Mouse (Mus musculus) cerebellum, adult 9-10 months (tissue): ENCODE measurements around the gene Ermp1.
A peak's percentile ranks its signal among the peaks of the same experiment; 100 is the strongest.

ENCODE experiments used
- DNase-seq: peaks from one replicate; pipeline ENCODE4 v3.0.0; 2022

Ermp1 gene

GRCm38 (mm10) chr19:29647651-29648549, at the start of gene Ermp1:
Gene Ermp1, minus strand, starts transcription at chr19:29648415.
- DNase-seq, result peak; percentile 98

DNA sequence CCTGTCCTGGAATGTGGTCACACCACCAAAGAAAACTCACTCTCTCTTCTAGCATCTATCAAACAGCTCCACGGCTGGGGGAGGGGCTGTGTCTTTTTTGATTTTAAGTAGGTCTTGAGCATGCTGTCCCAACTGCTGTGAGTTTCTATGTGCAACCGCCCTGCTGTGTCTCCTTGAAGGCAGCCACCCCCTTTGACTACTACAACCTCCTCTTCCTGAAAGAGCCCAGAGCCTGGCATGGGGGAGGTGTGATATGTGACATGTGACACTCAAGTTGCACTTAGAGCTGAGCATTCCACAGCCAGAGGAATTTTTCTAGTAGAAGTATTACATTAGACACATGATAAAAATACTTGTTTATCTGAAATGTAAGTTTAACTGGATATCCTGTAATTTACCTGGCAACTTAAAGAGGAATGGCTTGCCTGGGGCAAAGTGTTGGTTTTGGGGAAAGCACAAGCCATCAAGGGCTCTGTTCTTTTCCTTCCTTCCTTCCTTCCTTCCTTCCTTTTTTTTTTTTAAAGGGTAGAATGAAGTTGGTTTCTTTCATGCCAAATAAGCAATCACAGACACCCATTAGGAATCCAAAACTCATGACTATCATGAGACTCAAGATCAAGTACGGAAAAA, 49.1 kb upstream of the Ermp1 start, which contains the start of gene Mlana:
Gene Mlana (plus strand): TSS at position 580 of the 630 bp plus-strand sequence.
- no peak for DNase-seq

- DNase-seq, result no peak
Observed at GRCm38 (mm10) chr19:29696840-29697239, 48.6 kb upstream of the Ermp1 start.

- DNase-seq, result no peak
Observed at GRCm38 (mm10) chr19:29696309-29696708, 48.1 kb upstream of the Ermp1 start.

DNA sequence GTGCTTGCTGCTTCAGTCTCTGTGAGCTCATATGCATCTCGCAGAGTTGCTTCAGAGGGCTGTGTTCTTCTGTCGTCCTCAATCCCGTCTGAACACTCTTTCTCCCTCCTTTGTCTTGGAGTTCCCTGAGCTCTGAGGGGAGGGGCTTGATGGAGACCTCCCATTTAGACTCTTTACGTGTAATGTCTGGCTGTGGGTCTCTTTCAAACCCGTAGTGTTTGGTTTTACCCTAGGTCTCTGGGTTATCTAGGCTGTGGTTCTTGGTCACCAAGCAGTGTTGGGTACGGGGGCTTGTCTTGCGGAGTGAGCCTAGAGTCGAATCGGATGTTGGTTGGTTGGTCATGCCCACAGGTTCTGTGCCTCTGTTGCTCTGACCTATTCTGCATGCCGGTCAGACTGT, 46.9 kb upstream of the Ermp1 start:
- no peak for DNase-seq

DNA sequence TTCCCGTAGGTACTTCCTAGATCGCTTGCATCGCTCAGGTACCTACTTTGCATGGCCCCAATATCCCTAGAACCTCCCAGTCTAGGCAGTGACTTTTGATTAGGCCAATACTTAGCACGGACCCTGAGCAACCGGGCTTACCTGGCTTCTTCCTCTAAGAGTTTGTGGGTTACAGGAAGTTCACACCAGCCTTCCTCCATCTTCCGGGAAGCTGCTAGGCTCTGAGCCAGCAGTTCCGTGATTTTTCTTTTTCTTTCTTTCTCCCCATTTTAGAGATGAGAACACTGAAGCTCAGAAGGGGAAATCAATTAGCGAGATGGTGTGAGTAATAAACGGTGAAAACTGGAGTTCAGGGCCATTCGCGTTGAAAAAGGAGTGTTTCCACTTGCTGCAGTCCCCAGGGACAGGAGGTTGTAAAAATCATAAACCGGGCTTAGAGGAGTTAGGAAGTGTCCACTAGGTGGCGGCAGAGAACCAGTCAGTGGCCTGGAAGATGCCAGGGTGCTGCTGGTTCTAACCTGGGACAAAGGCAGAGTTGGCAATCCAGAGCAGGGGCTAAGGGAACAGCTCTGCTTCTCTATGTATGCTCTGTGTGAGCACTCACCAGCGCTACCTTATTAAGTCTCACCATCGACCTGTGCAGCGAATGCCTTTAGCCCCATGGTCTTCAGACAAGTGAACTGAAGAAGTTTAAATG, 35.8 kb upstream of the Ermp1 start:
- peak; percentile 84 for DNase-seq

GRCm38 (mm10) chr19:29680182-29681152, 32.3 kb upstream of the Ermp1 start:
- DNase-seq, result no peak

DNA sequence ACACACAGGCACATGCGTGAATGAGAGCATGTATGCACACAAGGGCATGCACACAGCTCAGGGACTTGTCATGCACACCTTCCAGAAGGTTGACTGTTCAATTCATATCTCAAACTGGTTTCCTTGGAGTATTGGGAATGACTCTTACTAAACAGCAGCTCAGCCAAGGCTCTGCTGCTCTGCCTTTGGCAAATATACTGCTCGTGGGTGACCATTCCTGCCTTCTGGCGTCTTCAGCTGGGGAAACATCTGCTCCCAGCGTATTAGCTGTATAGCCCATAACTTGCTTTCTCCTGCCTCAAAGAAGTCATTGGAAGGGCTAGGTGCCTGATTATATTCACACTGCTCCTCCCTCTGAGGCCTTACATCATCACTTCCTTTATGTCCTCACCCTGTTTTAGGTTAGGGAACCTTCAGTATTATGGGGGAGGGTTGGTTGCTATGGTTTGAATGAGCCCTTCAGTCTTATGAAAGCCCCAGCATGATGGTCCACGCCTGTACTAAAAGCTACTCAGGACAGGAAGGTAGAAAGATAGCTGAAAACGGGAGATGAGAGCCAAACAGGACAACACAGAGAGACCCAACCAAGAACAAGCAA, 30.1 kb upstream of the Ermp1 start:
- no peak for DNase-seq

DNA sequence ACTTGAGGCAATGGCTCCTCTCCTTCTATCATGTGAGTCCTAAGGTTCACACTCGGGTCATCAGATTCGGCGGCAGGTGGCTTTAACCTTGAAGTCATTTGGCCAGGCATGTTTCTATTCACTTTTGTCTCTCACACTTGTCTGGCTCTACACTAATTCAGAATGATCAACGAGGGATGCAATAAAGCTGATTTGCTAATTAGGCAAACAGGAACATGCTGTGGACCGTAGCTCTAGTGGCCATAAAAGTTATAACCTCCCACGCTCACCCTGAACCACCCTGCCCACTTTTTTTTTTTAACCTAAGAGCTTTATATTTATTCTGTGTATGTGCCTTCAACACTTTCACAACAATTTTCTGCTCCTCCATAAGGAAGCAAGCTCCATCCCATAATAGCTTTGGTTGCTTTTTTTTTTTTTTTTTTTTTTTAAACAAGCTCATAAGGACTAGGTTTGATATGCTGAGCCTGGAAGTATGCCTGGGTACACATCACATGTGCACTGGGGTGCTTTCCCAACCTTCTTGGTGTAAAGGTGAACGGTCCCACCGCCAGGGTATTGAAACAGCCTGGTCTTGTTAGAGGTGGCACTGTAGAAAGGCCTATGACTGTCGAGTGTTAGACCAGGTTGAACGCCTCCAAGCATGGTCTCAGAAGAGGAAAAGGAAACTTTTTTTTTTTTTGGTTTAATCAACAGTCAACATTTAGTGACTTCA, 28.4 kb upstream of the Ermp1 start:
- no peak for DNase-seq

GRCm38 (mm10) chr19:29675562-29676078, 27.4 kb upstream of the Ermp1 start:
- DNase-seq, result no peak

DNA sequence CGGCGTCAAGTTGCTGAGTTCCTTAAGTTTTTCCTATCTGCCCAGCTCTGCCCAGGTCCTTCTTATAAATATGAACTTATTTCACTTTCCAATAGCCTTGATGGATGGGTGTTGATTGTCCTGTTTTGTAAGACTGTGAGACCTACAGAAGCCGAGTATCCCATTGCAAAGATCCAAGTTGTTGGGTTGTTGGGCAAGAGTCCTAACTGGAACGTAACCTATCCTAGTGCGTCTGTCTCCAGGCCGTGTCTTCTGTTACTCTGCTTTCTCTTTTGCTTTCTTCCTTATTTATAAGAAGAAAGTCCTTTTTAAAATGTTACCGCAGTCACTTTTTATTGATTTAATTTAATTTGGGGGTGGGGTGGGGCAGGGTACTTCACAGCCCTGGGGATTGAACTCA, 26.7 kb upstream of the Ermp1 start:
- DNase-seq, result no peak

DNA sequence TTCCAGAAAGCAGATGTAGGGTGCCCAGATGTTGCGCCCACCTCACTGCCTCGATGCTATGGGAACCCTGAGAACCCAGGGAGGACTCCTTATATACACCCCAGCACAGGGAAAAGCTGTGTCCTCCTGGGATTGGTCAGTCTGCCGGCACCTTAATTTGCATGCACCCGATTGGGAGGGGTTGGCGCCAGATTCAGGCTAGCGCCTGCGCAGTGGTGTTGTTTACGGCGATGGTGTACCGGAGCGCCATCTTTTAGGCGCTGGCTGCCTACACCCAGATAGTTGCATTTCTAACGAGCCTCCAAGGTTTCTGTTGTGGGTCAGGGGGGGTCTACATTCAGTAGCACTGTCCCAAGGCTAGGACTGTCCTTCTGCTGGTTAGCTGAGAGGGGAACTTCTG, 24.4 kb upstream of the Ermp1 start:
- DNase-seq, result no peak

DNA sequence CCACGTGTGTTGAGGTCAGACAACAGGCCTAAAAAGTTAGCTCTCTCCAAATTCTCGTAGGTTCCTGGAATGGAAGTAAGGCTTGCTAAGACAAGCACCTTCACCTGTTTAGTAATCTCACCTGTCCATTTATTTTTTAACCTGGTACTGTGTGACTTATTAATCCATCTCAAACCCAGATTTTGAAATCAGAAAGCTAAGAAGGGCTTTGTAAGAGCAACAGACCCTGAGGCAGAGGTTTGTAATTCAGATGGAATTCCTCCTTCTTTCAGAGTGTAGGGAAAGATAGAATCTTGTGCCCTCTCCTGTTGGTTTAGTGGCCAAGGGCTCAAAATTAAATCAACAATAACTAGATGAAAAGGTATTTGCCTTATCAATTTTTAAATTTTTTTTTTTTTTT, 22.9 kb upstream of the Ermp1 start:
- no peak for DNase-seq

DNA sequence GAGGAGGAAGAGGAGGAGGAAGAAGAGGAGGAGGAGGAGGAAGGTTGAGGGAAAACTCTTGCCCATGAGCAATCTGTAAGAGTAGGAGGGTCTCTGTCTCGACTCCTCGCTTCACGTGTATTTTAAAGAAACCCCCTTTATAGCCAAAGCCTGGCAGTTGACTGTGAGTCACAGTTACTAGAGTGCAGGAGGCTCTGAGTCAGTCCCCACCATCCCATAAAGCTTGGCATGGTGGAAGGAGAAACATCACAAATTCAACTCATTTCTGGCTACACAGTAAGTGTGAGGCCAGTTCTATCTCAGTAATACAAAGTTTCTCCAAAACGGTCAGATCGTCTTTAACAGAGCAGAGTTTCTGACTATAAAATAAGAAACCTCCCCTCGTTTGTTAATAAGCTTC, 22.0 kb upstream of the Ermp1 start:
- DNase-seq, result no peak

DNA sequence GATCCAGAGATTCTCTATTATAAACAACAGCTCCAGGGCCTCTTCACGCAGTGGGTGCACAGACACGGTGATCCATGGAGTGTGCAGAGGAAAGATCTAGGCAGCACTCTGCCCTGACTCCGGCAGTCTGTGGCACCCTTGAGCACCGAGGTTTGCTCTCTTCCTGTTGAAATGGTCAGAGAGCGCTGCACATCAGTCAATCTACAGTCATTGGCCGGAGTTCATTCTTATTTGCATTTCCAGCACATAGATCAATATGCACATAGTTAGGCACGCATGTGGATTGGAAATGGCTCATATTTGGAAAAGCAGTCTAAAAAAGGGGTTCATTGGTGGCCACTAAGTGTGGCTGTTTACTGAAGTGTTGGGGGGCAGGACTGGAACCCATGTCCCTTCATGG, 19.9 kb upstream of the Ermp1 start:
- DNase-seq, result no peak

DNA sequence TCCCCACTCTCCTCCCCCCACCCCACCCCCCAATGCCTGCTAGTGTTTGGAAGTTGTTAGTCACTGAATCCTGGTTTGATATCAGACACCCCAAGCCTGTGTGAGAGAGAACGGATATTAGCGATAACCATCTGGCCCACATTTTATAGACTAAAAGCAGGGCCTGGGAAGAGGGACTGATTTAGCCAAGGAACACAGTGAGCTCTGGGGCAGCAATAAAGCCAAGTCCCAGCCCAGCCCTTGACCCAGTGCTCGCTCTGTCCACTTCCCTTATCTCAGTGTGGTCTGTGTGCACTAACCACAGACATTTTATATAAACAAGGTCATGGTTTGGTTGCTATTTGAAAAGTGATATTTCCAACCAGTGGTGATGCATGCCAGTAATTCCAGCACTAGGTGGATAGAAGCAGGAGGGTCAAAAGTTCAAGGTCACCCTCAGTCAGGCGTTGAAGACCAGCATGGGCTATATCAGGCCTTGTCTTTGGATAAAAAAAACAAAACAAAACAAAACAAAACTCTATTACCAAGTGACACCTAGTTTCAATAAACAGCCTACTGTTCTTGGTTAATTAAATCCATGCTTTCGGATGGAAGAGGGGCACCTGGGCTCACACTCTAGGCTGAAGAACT, 18.9 kb upstream of the Ermp1 start:
- DNase-seq, result no peak

GRCm38 (mm10) chr19:29666164-29666563, 17.9 kb upstream of the Ermp1 start:
- DNase-seq, result no peak

- DNase-seq, result no peak
Observed at GRCm38 (mm10) chr19:29664934-29665333, 16.7 kb upstream of the Ermp1 start.

DNA sequence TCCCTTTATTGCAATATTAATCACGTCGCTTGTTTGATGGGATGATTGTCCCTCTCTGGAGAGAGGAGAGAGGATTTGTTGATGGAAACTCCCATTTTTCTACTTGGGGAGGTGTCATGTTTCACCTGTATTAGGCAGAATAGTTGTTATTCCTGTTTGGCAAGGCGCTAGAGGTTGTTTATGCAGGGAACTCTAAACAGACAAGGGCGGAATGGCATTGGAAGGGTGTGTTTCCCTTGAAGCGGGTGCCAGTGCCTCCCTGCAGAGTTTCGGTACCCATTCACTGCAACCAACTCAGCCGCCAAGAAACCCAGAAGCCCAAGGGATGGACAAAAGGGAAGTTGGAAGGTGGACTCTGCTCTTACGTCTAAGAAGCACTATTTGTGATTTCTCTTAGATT, 15.6 kb upstream of the Ermp1 start:
- no peak for DNase-seq

- DNase-seq, result no peak
Observed at GRCm38 (mm10) chr19:29661974-29662580, 13.9 kb upstream of the Ermp1 start.
